8 mouse cellular contexts compared by ENCODE assay signal in the genomic region with DNA sequence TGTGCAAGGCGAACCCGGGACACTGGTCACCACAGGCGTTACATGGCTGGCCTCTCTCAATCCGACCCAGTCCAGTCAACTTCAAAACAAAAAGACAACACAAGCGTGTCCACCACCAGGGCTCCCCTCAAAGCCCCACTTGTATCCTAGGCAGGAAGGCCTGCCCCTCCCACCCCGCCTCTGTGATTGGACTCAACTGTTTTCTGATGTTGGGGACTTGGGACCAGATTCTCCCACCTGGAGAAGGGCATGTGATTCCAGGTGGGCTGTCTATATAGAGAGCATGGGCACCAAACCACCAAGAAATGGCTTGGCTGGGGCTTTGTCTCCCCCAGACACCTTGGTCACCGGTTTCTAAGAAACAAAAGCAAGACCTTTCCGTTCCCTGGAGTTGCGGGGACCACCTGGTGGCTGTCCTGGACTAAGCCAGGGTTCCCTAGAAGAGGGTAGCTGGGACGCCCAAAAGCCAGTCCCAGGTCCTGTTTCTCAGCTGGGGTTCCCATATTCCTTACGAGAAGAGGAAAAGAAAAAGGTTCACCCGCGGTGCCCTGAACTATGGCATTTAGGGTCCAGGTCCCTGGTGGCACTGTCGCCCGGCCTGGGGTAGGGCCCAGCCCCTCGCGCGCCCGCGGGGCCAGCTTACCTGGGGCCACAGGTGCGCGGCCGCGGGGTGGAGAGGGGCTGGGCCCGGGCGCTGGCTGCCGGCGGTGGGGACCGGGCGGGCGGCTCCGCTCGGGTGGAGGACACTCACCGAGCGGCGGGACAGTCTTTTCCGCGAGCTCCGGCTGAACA. TPM values are rescaled to one million over a fixed set of nuclear protein-coding genes. Genes with fewer than 3 reads are reported as not detected.
A peak's percentile ranks its signal among the peaks of the same experiment; 100 is the strongest.
DNase-seq lines count a peak whose midpoint lies in the region; ATAC-seq lines count a peak whose summit lies in the region.

No protein-coding gene starts in this region.

- H3K9me3 ChIP-seq in erythroblast, embryonic 14.5 days (ENCODE audit: control insufficient read depth, low read length) = no peaks in the 10 kb centered on the region
- H3K9me3 ChIP-seq in forebrain, embryonic 15.5 days = no peaks in the 10 kb centered on the region
- no peaks in the 10 kb centered on the region for H3K9me3 ChIP-seq in neural tube, embryonic 11.5 days (ENCODE audit: control insufficient read depth, low read length)

- no peaks in the 10 kb centered on the region for H3K4me1 ChIP-seq in erythroblast, embryonic 14.5 days (ENCODE audit: control insufficient read depth)
- peaks cover 20% of the 10 kb centered on the region for H3K4me1 ChIP-seq in forebrain, embryonic 15.5 days
- 0 out of 2 replicates have a peak, but pooled peaks cover 3% of the 10 kb centered on the region for H3K4me1 ChIP-seq in neural tube, embryonic 11.5 days (ENCODE audit: control insufficient read depth, insufficient read depth, low read length)

- 4% methylated on average over 37 of the region's 39 CpGs for WGBS in forebrain, embryonic 15.5 days
- 2% methylated on average over 34 of the region's 39 CpGs for WGBS in neural tube, embryonic 11.5 days

- H3K9ac ChIP-seq in forebrain, embryonic 15.5 days (replicated peaks) = peak overlapping the region; percentile 68
- H3K9ac ChIP-seq in neural tube, embryonic 11.5 days (ENCODE audit: low read length) = peak overlapping the region; percentile 77

- no peak for ATAC-seq in erythroblast, adult 5-6 weeks (replicated peaks; ENCODE audit: low FRiP score, poor library complexity, severe bottlenecking)
- peak; percentile 70 for ATAC-seq in forebrain, embryonic 15.5 days (replicated peaks)
- peak; percentile 50 for ATAC-seq in neural tube, embryonic 11.5 days (ENCODE audit: insufficient read depth, low FRiP score, low TSS enrichment)

- H3K27me3 ChIP-seq in erythroblast, embryonic 14.5 days (ENCODE audit: control insufficient read depth) = peaks cover 26% of the 10 kb centered on the region
- no peaks in the 10 kb centered on the region for H3K27me3 ChIP-seq in forebrain, embryonic 15.5 days
- no peaks in the 10 kb centered on the region for H3K27me3 ChIP-seq in neural tube, embryonic 11.5 days (ENCODE audit: control insufficient read depth, insufficient read depth, low read length)

- peak overlapping the region; percentile 99 for H3K4me2 ChIP-seq in forebrain, embryonic 15.5 days (replicated peaks)
- H3K4me2 ChIP-seq in neural tube, embryonic 11.5 days (ENCODE audit: low read depth) = peak overlapping the region; percentile 99

- DNase-seq in ES-CJ7 (ENCODE audit: low read depth, low spot score) = peak; percentile 16
- peak; percentile 38 to 59 for DNase-seq in kidney, postnatal 4 days
- peak; percentile 28 for DNase-seq in neural tube, embryonic 11.5 days (ENCODE audit: low spot score)
- DNase-seq in layer of hippocampus, adult 8-10 months (ENCODE audit: low spot score in 2 of 2) = no peak
- DNase-seq in adrenal gland, postnatal 14 days = no peak

- no peaks in the 10 kb centered on the region for H3K36me3 ChIP-seq in erythroblast, embryonic 14.5 days (ENCODE audit: control insufficient read depth)
- H3K36me3 ChIP-seq in forebrain, embryonic 15.5 days = no peaks in the 10 kb centered on the region
- H3K36me3 ChIP-seq in neural tube, embryonic 11.5 days (ENCODE audit: control insufficient read depth, insufficient read depth, low read length) = no peaks in the 10 kb centered on the region

- 0 out of 2 replicates have a peak overlapping the region, but pooled peaks have one; percentile 17 for H3K27ac ChIP-seq in forebrain, embryonic 15.5 days (replicated peaks)
- no peak overlapping the region for H3K27ac ChIP-seq in neural tube, embryonic 11.5 days (ENCODE audit: low read depth, low read length)

- peak overlapping the region; percentile 18 for H3K4me3 ChIP-seq in erythroblast, embryonic 14.5 days (replicated peaks)
- H3K4me3 ChIP-seq in forebrain, embryonic 15.5 days = peak overlapping the region; percentile 64
- peak overlapping the region; percentile 69 for H3K4me3 ChIP-seq in neural tube, embryonic 11.5 days (ENCODE audit: low read depth, low read length)

RNA-seq across cellular contexts. Expression of gene Prickle2, which starts 0.4 kb away (rescaled TPM):
- not detected in 2 replicates for polyA plus RNA-seq in erythroblast, embryonic 14.5 days (2012)
- total RNA-seq in erythroblast, adult 5-6 weeks (2015; ENCODE audit: low replicate concordance) = not detected in 2 replicates
- under 0.01 TPM in 1 of 2 replicates, not detected in the other for total RNA-seq in erythroblast, adult 5-6 weeks (2017; ENCODE audit: low replicate concordance)
- 8.3 and 9.1 TPM in 2 replicates for polyA plus RNA-seq in forebrain, embryonic 15.5 days (2015; fragmentation: Nextera tagmentation; extraction: Ambion mirVana)
- 6.6 and 7.0 TPM in 2 replicates for polyA plus RNA-seq in neural tube, embryonic 11.5 days (2014; fragmentation: Nextera tagmentation; extraction: Ambion mirVana)
- total RNA-seq in layer of hippocampus, adult 8-10 months (2022) = 100 to 1,000 TPM; 166 to 201 (median 186) TPM
- 6.7 and 7.7 TPM in 2 replicates for total RNA-seq in adrenal gland, postnatal 14 days (2021)

Comparison
In these comparisons a context has a peak if more than half of its experiments do, and no peak if none do; other contexts are left out.
1. H3K4me3 ChIP-seq: peak in every context shown above with its lines; median percentile 69 in neural tube, embryonic 11.5 days; 64 in forebrain, embryonic 15.5 days; 18 in erythroblast, embryonic 14.5 days.
2. DNase-seq: peak in ES-CJ7 (single experiment), kidney, postnatal 4 days (2 of 2) and neural tube, embryonic 11.5 days (single experiment); none in layer of hippocampus, adult 8-10 months (0 of 2) and adrenal gland, postnatal 14 days (single experiment).
3. RNA of gene Prickle2, which starts 0.4 kb away (total RNA-seq): 166 to 201 TPM in layer of hippocampus, adult 8-10 months; 6.7 to 7.7 TPM in adrenal gland, postnatal 14 days and under 0.01 TPM in erythroblast, adult 5-6 weeks; every median in the first group is over 10 times any median in the second.